Mouse (Mus musculus): ENCODE data around the gene Aox2.

Gene Aox2

DNA sequence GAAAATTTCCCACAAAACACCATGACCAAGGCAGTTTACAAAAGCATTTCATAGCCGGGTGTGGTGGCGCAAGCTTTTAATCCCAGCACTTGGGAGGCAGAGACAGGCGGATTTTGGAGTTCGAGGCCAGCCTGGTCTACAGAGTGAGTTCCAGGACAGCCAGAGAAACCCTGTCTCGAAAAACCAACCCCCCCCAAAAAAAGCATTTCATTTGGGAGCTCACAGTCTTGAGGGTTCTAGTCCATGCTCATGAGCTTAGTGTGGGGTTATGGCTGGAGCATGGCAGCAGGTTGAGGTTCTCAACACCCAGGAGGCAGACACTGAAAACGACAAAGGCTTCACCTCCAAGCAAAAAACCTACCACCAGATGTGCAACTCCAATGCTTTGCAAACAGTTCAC is 130.0 kb downstream of the Aox2 start:
- DNase-seq, result no peak

DNA sequence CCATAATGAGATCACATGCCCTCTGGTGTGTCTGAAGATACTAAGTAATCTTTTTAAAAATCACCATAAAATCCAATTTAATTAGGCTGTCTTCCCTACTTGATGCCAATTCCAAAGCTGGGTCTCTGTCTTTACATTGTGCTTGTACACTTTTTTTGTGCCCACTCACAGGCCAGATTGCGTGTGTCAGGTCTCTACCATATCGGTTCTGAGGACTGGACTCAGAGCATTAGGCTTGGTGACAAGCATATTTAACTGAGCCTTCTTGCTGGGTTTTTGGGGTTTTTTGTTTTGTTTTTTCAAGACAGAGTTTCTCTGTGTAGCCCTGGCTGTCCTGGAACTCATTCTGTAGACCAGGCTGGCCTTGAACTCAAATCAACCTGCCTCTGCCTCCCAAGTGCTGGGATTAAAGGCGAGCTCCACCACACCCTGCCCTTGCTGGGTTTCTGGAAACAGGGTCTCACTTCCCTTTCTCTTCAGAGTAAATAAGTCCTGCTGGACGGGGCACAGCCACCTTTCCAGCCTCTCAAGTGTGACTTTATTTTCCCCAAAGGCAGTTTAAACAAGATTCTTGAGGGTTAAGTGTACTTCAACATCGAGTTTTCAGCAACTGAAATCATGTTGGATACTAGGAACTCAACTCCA is 131.5 kb downstream of the Aox2 start:
- DNase-seq, result no peak

DNA sequence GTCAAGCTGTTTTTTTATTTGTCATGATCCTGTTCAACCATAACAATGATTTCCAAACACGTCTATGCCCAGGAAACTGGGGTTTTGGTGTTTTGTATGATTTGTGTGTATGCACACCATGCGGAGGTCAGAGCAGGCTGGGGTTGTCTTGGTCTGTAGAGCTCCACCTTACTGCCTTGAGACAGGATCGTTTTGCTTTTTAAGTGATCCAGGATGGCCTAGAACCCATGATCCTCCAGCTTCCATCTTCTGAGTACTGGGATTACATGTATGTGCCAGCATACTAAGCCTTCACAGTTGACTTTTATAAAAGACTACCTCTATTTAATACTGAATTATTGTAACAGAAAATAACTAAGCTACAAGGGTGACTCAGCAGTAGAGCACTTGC is 132.1 kb downstream of the Aox2 start:
- DNase-seq, result no peak

DNA sequence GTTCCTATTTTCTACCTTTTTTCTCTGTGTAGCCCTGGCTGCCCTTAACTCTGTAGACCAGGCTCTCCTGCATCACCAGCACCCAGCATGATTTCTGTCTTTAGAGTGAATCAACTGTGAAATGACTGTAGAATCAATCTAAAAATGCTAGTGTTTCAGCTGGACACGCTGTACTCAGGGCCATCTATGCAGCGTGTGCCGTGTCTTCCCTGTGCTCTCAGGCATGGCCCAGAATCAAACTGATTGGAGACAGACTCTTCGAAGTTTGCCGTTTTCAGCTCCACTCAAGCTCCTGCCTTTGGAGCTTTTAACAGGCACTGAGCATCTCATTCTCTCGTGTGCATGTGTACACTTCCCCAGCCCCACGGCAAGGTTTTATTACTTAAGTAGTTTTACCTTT is 132.7 kb downstream of the Aox2 start:
- DNase-seq, result no peak

DNA sequence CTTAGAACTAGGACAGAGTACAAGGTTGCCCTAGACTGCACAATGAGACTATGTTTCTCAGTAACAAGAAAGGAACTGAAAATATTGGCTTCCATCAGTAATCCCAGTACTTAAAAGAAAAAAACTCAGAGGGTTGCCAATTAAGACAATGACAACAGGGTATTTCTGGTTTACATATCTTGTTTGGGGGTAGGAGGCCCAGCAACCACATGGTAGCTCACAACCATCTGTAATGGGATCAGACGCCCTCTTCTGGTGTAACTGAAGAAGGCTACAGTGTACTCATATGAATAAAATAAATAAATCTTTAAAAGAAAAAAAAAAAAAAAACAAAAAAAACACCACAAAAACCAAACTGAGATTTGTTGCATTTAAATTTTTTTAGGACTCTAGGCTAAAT is 137.3 kb downstream of the Aox2 start:
- DNase-seq, result no peak

DNA sequence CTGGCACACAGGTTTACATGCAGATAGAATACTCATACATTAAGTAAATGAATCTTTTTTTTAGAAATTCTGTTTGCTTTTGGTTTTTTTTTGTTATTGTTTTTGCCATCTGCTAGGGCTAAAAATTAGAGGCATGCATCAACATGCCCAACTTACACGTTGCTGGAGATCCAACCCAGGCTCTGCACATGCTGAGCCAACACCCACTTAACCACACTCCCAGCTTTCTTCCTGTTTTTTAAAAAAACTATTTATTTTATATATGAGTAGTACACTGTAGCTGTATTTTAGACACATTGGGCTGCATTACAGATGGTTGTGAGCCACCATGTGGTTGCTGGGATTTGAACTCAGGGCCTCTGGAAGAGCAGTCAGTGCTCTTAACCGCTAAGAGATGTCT is 137.9 kb downstream of the Aox2 start:
- DNase-seq, result no peak

DNA sequence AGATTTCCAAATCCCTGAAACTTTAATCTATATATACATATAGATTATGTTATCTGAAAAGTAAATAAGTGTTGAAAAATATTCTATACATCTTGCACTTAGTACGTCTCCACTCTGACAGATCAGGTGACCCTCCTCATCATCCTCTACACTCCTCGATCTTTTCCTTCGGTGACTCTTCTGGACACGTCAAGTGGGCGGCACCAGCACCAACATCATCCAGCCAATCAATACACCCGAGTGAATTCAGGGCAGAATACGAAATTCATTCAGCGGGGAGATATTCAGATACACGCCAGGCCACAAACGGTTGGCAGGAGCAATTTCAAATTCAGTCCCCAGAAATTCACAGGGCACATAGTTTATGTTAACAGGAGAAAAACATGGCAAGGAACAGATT is 141.9 kb downstream of the Aox2 start:
- DNase-seq, result no peak

DNA sequence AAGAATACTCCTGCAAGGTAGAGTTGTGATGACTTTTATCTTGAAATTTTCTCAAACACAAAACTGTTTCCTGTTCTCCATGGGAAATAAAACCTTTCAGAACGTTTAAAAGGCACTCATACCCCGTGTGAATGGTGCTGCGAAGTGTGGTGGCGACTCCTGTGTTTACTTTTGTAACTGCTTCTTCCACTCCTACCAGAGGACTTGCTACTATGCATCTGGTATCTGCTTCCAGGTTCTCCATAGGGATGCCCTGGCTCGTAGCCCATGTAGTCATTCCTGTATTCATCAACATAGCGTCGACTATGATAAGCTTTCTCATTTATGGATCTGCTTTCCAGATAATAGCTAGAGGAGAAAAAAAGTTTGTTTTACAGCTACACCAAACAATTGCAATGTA is 142.8 kb downstream of the Aox2 start:
- no peak for DNase-seq

DNA sequence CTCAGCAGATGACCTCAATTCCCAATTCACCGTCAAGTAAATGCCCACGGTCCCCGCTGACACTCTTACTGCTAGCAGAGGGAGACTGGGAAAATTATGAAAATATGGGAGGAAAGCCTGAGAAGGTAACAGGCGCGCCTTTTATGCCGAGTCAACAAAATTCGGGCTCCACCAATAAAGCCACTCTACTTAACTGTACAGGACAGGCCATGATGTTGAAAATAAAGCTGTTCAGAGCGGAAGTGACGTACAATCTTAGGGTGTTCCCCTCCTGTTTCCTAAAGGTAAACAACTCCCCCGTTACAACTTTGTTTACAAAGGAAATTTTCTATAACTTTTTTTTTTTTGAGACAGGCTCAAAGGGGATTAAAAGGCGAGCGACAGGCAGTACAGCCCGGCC is 144.8 kb downstream of the Aox2 start:
- DNase-seq, result no peak

DNA sequence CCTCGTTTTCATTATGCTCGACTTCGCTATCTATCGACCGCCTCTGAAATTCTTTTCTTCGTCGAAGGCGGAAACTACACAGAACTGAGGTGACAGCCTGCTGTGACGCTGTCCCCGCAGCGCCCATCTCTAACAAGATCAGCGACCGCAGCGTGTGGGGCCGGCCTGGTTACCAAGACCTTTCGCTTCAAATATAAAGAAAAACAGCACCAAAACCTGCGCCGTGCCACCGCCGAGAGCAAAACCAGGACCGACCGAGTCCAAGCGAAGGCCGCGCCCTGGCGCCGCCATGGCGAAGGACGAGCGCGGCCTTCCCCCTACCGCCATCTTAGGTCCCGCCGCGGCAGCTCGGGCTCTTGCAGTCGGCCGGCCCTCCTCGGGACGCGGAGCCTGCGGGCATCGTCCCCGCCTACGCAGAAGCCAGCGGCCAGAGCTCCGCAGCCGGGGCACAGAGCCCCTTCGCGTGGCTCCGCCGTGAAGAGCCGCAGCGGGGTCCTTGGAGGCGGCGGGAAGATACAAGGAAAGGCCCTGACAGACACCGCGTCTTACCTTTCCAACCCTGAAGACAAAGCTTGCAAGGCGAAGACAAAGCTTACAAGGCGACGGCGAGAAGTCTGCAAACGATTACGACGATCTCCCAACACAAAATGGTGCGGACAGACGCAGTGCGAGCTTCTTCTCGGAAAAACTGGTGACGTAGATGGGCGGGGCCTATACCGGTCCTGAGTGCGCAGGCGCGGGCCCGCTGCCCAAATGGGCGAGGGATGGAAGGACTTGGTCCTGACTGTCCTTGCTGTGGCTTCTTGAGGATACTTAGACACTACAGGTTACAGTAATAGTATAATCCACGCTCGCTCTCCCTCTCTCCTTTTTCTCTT is 145.5 kb downstream of the Aox2 start, which contains the start of gene Clk1:
Gene Clk1 (minus strand): TSS at position 696 of the 878 bp plus-strand sequence.
- DNase-seq, result peak; percentile 95

DNA sequence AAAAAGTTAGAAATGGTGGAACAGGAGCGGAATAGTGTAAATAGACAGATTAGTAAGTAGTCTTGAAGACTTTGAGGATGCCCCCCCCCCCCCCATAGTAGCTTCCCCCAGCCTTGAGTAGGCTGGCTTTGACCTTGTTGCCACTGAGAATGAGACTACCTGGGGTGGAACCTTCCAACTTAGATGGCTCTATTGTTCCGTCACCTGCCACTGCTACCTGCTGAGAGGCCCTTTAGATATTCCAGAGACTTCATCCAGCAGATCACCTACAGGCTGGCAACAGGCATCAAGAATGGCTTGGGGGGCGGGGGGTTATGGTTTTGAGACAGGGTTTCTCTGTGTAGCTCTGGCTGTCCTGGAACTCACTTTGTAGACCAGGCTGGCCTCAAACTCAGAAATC is 146.4 kb downstream of the Aox2 start:
- no peak for DNase-seq

All from right cerebral cortex, adult 18-20 months (tissue).